Mouse (Mus musculus) bone marrow macrophage, adult 2 months (primary cell): ENCODE measurements around the gene Slc15a5. TPM values are rescaled to one million over a fixed set of nuclear protein-coding genes. Genes with fewer than 3 reads are reported as not detected.

ENCODE experiments used
- H3K27ac ChIP-seq: 2 replicates; pipeline ENCODE4 v1.5.1; 2012; ENCODE audit warnings: low read depth, low read length; ENCODE audit not compliant: insufficient read depth
- H3K4me1 ChIP-seq: 2 replicates; pipeline ENCODE4 v1.6.1; 2012; ENCODE audit warnings: low read length; ENCODE audit not compliant: control insufficient read depth, insufficient read depth
- H3K4me3 ChIP-seq: 2 replicates; pipeline ENCODE4 v1.5.1; 2012; ENCODE audit warnings: mild to moderate bottlenecking, low read length, moderate library complexity; ENCODE audit not compliant: insufficient read depth
- CTCF ChIP-seq: IDR thresholded peaks from 2 replicates; pipeline ENCODE4 v1.5.1; 2012; ENCODE audit warnings: low read depth, mild to moderate bottlenecking, low read length, moderate library complexity
- POLR2A ChIP-seq: IDR thresholded peaks from 2 replicates; pipeline ENCODE4 v1.6.1; 2012; ENCODE audit warnings: mild to moderate bottlenecking, low read depth, low read length, borderline replicate concordance
- polyA plus RNA-seq: library from polyadenylated mRNA; stranded (reverse); fragments of >200 nt; gene quantifications from 2 replicates; pipeline ENCODE4 v1.2.4, GENCODE M21; 2012; ENCODE audit not compliant: missing spikeins, insufficient read depth, insufficient read length

The Slc15a5 gene
- polyA plus RNA-seq, 1 experiment, result not detected

DNA sequence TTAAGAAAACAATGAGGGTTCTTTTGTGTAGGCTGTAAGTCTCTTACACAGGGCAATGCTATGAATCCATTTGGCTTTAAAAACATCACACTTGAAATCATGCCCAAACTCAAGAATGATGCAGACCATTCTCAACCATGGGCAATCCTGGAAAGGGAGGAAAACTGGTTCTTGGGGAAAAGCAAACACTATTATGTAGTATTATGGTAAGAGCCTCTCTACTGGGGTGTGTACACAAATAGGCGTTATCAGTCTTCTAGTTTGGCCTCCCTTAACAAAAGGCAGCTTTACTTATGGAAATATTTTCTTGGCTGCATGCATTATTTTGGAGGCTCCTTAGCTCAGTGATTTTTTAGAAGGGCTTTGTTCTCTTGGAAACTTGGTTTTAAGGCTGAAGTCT, 143.4 kb downstream of the Slc15a5 start:
- TF ChIP-seq POLR2A, result no peak
- TF ChIP-seq CTCF, result no peak
- no peak overlapping the region for H3K4me3 ChIP-seq
- no peak overlapping the region for H3K27ac ChIP-seq
- H3K4me1 ChIP-seq, result no peaks in the 10 kb centered on the region

DNA sequence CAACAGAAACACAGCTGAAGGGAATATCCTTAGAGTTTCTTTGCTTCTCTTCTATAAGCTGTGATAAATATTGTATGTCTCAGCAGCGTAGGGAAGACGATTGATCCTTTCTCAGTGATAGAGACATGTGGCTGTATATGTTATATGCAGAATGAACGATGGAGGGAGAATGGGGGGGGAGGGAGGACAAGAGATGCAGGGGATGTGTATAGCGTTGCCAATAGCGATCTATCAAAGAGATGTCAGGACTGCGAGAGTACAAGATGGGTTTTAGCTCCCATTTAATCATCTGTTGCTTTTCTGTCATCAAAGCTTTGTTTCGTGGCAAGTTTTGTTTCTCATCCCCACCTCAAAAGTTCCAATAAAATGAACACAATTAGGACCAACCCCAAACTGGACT, 143.9 kb downstream of the Slc15a5 start:
- TF ChIP-seq CTCF (no peak), POLR2A (no peak)
- Histone ChIP-seq H3K4me3 (no peak overlapping the region), H3K4me1 (no peaks in the 10 kb centered on the region), H3K27ac (no peak overlapping the region)

DNA sequence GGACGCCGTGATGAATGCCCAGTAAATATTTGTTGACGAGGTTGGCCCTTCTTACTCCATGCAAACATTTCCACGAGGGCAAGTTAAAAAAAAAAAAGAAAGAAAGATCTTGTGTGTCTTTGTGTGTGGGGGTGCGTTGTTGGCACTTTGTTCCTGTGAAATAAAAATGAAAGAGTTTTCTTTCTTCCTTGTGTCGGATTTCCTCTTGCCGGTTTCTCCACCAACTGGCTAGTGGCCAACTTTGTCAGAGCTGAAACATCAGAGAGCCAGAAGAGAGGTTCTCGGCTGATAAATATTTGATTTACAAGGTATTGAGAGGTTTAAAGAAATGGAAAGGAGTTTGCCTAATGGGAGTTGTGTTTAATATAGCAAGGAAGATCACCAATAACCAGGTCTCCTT, 144.4 kb downstream of the Slc15a5 start:
- no peaks in the 10 kb centered on the region for H3K4me1 ChIP-seq
- H3K27ac ChIP-seq, result no peak overlapping the region
- no peak overlapping the region for H3K4me3 ChIP-seq
- TF ChIP-seq CTCF (no peak), POLR2A (no peak)

DNA sequence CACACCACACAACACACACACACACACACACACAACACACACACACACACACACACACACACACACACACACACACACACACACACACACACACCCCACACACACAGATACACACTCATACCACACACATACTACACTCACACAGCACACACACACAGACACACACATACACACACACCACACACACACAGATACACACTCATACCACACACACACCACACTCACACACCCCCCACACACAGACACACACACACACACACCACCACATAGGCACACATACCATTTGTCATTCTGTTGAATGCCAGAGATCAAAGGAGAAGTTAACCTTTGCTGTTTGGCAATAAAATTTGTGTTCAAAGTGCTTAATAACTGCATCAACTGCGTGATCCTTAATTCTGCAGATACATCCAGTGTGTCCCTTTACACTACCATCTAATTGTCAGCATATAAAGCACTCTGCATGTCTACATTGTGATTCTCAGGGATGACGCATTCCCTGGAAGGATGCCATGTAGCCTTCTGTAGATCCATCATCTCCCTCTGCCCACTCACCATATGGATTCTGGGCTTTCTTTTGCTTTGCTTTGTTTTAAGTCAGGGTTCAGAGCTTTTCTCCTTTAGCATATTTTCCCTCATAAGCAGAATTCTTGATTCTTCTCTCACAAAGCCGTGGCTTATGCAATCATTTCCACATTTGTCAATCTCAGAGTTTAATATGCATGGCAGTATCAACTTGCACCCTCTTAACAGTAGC, 145.0 kb downstream of the Slc15a5 start:
- Histone ChIP-seq H3K4me3 (no peak overlapping the region), H3K4me1 (no peaks in the 10 kb centered on the region), H3K27ac (no peak overlapping the region)
- TF ChIP-seq CTCF, result no peak
- TF ChIP-seq POLR2A, result no peak

Other genes starting within 250 kb of the Slc15a5 start
- gene Mgst1, start 60.4 kb upstream of the Slc15a5 start, polyA plus RNA-seq, result 181 and 198 TPM in 2 replicates